Mouse (Mus musculus) E14TG2a.4 (cell line): ENCODE results near the gene Krt36.
A peak's percentile ranks its signal among the peaks of the same experiment; 100 is the strongest.

Source experiments
- H3K27me3 ChIP-seq: 2 replicates; pipeline ENCODE4 v1.6.1; 2014; ENCODE audit warnings: low read length, control low read depth; ENCODE audit not compliant: insufficient read depth
- H3K36me3 ChIP-seq: 2 replicates; pipeline ENCODE4 v1.6.1; 2014; ENCODE audit warnings: low read length, control low read depth; ENCODE audit not compliant: insufficient read depth
- H3K4me1 ChIP-seq: replicated peaks from 2 replicates; pipeline ENCODE4 v1.6.1; 2014; ENCODE audit warnings: low read depth, low read length, control low read depth
- H3K4me3 ChIP-seq: replicated peaks from 2 replicates; pipeline ENCODE4 v1.5.1; 2014; ENCODE audit warnings: mild to moderate bottlenecking, low read length
- H3K9me3 ChIP-seq: 2 replicates; pipeline ENCODE4 v1.6.1; 2014; ENCODE audit warnings: low read length, control low read depth
- CTCF ChIP-seq: conservative IDR thresholded peaks from 2 replicates; pipeline ENCODE4 v1.5.1; 2014; ENCODE audit warnings: low read length
- NANOG ChIP-seq: IDR thresholded peaks from 2 replicates; pipeline ENCODE4 v1.6.1; 2014; ENCODE audit warnings: borderline replicate concordance, low read length, mixed read lengths
- POU5F1 ChIP-seq: IDR thresholded peaks from 2 replicates; pipeline ENCODE4 v1.6.1; 2014; ENCODE audit warnings: low read length, borderline replicate concordance

Gene Krt36

GRCm38 (mm10) chr11:100105576-100106122 is at the start of gene Krt36:
Gene Krt36 (minus strand): TSS chr11:100105626.
- Histone ChIP-seq H3K9me3 (no peaks in the 10 kb centered on the region), H3K4me3 (no peak within 1 kb of the TSS), H3K27me3 (peaks cover 9% of the 10 kb centered on the region), H3K4me1 (no peaks in the 10 kb centered on the region), H3K36me3 (no peaks in the 10 kb centered on the region)
- TF ChIP-seq POU5F1 (no peak), NANOG (no peak), CTCF (no peak)

DNA sequence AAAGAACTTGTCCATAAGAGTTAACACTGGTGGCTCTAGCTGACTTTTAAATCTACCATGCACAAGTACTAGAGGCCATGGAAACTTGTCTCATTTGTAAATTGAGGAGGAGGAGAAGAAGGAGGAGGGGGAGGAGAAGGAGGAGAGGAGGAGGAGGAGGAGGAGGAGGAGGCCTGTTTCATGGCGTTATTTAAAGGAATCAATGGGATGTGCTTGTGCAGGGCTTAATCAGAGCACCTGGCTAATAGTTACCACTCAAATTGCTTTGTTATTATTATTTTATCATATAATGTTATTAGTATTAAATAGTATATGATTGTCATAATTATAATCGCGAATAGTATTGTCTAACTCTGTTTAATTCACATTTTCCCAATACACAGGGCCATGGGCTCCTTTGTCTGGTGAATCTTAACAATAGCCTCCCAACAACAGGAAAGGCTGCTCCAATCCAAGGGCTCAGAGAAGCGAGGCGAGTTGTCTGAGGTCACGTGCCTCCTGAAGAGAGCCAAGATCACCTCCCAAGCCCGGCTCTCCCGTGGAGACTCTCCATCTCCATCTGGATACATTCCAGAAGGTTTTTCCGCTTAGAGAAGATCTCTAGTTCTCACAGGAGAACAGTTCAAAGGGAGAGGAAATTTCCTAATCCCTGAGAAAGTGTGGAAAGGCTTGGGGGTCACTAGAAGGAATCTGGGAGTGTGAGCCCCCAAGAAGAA is 43.3 kb upstream of the Krt36 start, which contains the start of gene Krt19:
Gene Krt19, minus strand, starts transcription at position 51 of the 716 bp plus-strand sequence.
- Histone ChIP-seq H3K9me3 (no peaks in the 10 kb centered on the region), H3K4me3 (no peak within 1 kb of the TSS), H3K27me3 (peaks cover 34% of the 10 kb centered on the region), H3K36me3 (no peaks in the 10 kb centered on the region), H3K4me1 (peaks cover 68% of the 10 kb centered on the region)
- no peak for TF ChIP-seq POU5F1
- TF ChIP-seq CTCF = no peak

- no peak overlapping the region for H3K4me3 ChIP-seq
- TF ChIP-seq POU5F1 (no peak), NANOG (no peak), CTCF (no peak)
- peaks cover 38% of the 10 kb centered on the region for H3K27me3 ChIP-seq
- H3K9me3 ChIP-seq = no peaks in the 10 kb centered on the region
- H3K36me3 ChIP-seq = no peaks in the 10 kb centered on the region
- peaks cover 65% of the 10 kb centered on the region for H3K4me1 ChIP-seq
Measured at GRCm38 (mm10) chr11:100147566-100148353, 42.3 kb upstream of the Krt36 start.

DNA sequence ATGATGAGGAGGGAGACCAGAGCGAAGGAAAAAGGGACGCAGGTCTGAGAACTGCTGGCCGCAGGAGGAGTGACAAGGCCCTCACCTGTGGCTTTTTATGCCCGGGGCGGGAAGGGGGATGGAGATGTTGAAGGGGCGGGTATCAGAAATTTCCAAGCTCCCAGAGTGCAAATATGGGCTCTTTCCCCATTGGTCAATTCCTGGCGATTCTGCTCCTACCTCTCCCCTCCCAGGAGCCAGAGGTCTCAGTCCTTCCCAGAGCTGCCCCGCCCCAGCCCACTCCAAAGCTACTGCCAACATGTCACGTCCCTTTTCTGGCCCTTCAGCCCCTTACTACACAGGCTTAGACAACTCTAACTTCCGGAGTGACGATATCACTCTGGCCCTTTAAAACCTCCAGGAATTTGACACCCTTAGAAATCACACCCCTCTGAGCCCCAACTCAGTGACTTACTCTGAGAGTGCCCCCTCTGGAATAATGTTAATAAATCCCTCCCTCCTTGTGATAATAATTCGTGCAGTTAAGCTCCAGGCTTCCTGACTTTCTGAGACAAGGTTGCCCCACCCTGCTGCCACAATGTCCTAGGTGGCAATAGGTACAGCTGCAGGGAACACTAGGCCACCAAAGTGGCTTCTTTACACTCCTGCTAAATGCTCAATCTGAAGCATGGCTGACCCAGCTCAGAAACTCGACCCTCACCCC is 40.6 kb upstream of the Krt36 start:
- TF ChIP-seq NANOG = no peak
- TF ChIP-seq CTCF = no peak
- TF ChIP-seq POU5F1 = no peak
- Histone ChIP-seq H3K27me3 (peaks cover 45% of the 10 kb centered on the region), H3K4me3 (peak overlapping the region; percentile 79)

DNA sequence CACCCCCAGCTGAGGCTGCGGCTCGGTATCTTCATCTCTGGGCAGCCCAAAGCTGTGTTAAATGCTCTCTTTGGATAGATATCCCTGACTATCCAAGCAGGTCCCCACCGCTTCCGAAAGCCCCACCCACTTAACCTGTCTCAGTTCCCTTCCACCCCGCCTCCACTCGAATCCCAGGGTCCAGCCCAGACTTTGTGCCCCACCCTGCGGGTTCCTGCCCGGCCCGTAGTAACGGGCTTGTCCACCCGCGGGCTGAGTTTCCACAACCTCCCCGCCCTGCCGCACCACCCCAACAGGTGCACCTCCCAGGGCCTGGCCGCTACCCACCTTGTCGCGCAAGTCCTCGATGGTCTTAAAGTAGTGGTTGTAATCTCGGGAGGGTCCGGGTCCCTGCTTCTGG is 39.7 kb upstream of the Krt36 start:
- no peaks in the 10 kb centered on the region for H3K9me3 ChIP-seq
- TF ChIP-seq CTCF (no peak), NANOG (no peak), POU5F1 (no peak)
- H3K27me3 ChIP-seq = peaks cover 48% of the 10 kb centered on the region
- no peaks in the 10 kb centered on the region for H3K36me3 ChIP-seq
- H3K4me1 ChIP-seq = peaks cover 50% of the 10 kb centered on the region
- H3K4me3 ChIP-seq = peak overlapping the region; percentile 79

More for the DNA sequence above, 40.6 kb upstream of the Krt36 start:
- Histone ChIP-seq H3K9me3 (no peaks in the 10 kb centered on the region), H3K36me3 (no peaks in the 10 kb centered on the region), H3K4me1 (peaks cover 59% of the 10 kb centered on the region)

GRCm38 (mm10) chr11:100140966-100141365 is 35.5 kb upstream of the Krt36 start:
- peaks cover 41% of the 10 kb centered on the region for H3K4me1 ChIP-seq
- H3K9me3 ChIP-seq = no peaks in the 10 kb centered on the region
- H3K4me3 ChIP-seq = no peak overlapping the region
- no peak for TF ChIP-seq POU5F1
- TF ChIP-seq CTCF = no peak
- no peak for TF ChIP-seq NANOG
- H3K27me3 ChIP-seq = peaks cover 41% of the 10 kb centered on the region
- no peaks in the 10 kb centered on the region for H3K36me3 ChIP-seq

GRCm38 (mm10) chr11:100139391-100139790 is 34.0 kb upstream of the Krt36 start:
- TF ChIP-seq NANOG (no peak), CTCF (no peak), POU5F1 (no peak)
- Histone ChIP-seq H3K36me3 (no peaks in the 10 kb centered on the region), H3K4me1 (peaks cover 26% of the 10 kb centered on the region), H3K4me3 (no peak overlapping the region), H3K27me3 (peaks cover 29% of the 10 kb centered on the region), H3K9me3 (no peaks in the 10 kb centered on the region)

- peaks cover 28% of the 10 kb centered on the region for H3K27me3 ChIP-seq
- H3K4me1 ChIP-seq = peaks cover 22% of the 10 kb centered on the region
- no peaks in the 10 kb centered on the region for H3K36me3 ChIP-seq
- H3K4me3 ChIP-seq = no peak overlapping the region
- no peaks in the 10 kb centered on the region for H3K9me3 ChIP-seq
- TF ChIP-seq NANOG (no peak), POU5F1 (no peak), CTCF (no peak)
Measured at GRCm38 (mm10) chr11:100138809-100139208, 33.4 kb upstream of the Krt36 start.
